Mouse (Mus musculus) hindbrain, embryonic 12.5 days (tissue): ENCODE results near the gene Cpa4. TPM values are rescaled to one million over a fixed set of nuclear protein-coding genes. Genes with fewer than 3 reads are reported as not detected.

Experiments
- ATAC-seq: fragments of 200-750 bp; cut with Nextera tagmentation; 2 replicates; pipeline ENCODE4 v1.8.0; 2017; ENCODE audit warnings: moderate TSS enrichment; ENCODE audit not compliant: low FRiP score
- H3K27ac ChIP-seq: fragments of 300-500 bp; sonication (generic); 2 replicates; pipeline ENCODE4 v1.5.1; 2016; ENCODE audit warnings: mild to moderate bottlenecking
- H3K27me3 ChIP-seq: fragments of 300-500 bp; sonication (generic); 2 replicates; pipeline ENCODE4 v1.6.1; 2016; ENCODE audit warnings: mild to moderate bottlenecking
- H3K36me3 ChIP-seq: fragments of 300-500 bp; sonication (generic); 2 replicates; pipeline ENCODE4 v1.6.1; 2016; ENCODE audit warnings: mild to moderate bottlenecking
- H3K4me1 ChIP-seq: fragments of 300-500 bp; sonication (generic); 2 replicates; pipeline ENCODE4 v1.6.1; 2016
- H3K4me2 ChIP-seq: fragments of 300-500 bp; sonication (generic); replicated peaks from 2 replicates; pipeline ENCODE4 v1.6.1; 2016; ENCODE audit warnings: mild to moderate bottlenecking
- H3K4me3 ChIP-seq: fragments of 300-500 bp; sonication (generic); 2 replicates; pipeline ENCODE4 v1.5.1; 2016; ENCODE audit warnings: mild to moderate bottlenecking
- H3K9ac ChIP-seq: fragments of 300-500 bp; sonication (generic); 2 replicates; pipeline ENCODE4 v1.6.1; 2016; ENCODE audit warnings: mild to moderate bottlenecking, moderate library complexity
- H3K9me3 ChIP-seq: fragments of 300-500 bp; sonication (generic); replicated peaks from 2 replicates; pipeline ENCODE4 v1.6.1; 2016; ENCODE audit warnings: mild to moderate bottlenecking
- WGBS: fragments of 180-500 bp; shearing (Covaris S2); methylation state at CpG from one replicate; pipeline ENCODE4 v1.1.7; 2016; 5-methylcytosine and 5-hydroxymethylcytosine counted together
- polyA plus RNA-seq: library from polyadenylated mRNA; unstranded; fragments of >200 nt; fragmentation: Nextera tagmentation; extraction: Ambion mirVana; gene quantifications from 2 replicates; pipeline ENCODE4 v1.2.1, GENCODE M21; 2016

The Cpa4 gene
- polyA plus RNA-seq, 1 experiment from 2014 or later = 1.7 TPM

DNA sequence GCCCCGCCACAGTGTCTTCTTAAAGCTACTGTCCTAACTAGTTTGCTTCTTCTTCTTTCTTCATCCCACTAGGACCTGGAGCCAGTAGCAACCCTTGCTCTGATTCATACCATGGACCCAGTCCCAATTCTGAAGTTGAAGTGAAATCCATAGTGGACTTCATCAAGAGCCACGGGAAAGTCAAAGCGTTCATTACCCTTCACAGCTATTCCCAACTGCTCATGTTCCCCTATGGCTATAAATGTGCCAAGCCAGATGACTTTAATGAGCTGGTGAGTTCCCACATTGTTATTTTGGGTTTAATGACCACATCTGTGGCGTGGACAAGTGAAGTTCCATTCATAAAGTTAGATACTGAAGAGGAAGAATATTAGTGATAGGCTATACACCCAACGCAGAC, 14.1 kb upstream of the Cpa4 start:
- no peak for ATAC-seq
- H3K27ac ChIP-seq = no peak overlapping the region
- H3K4me1 ChIP-seq = peaks cover 26% of the 10 kb centered on the region
- H3K9ac ChIP-seq = no peak overlapping the region
- no peaks in the 10 kb centered on the region for H3K27me3 ChIP-seq
- H3K4me3 ChIP-seq = no peak overlapping the region
- 88% methylated on average over 5 of the region's 5 CpGs for WGBS
- no peak overlapping the region for H3K4me2 ChIP-seq
- H3K9me3 ChIP-seq = no peaks in the 10 kb centered on the region
- no peaks in the 10 kb centered on the region for H3K36me3 ChIP-seq

GRCm38 (mm10) chr6:30554621-30555170, 13.5 kb upstream of the Cpa4 start:
- no peak overlapping the region for H3K4me2 ChIP-seq
- no peak overlapping the region for H3K9ac ChIP-seq
- no peaks in the 10 kb centered on the region for H3K9me3 ChIP-seq
- WGBS = 95% methylated on average over 5 of the region's 5 CpGs
- H3K27me3 ChIP-seq = no peaks in the 10 kb centered on the region
- H3K36me3 ChIP-seq = no peaks in the 10 kb centered on the region
- no peak for ATAC-seq
- no peak overlapping the region for H3K4me3 ChIP-seq
- no peak overlapping the region for H3K27ac ChIP-seq
- H3K4me1 ChIP-seq = peaks cover 20% of the 10 kb centered on the region

GRCm38 (mm10) chr6:30556080-30556479, 12.1 kb upstream of the Cpa4 start:
- Histone ChIP-seq H3K4me2 (no peak overlapping the region), H3K4me3 (no peak overlapping the region), H3K4me1 (peaks cover 19% of the 10 kb centered on the region), H3K9me3 (no peaks in the 10 kb centered on the region), H3K36me3 (no peaks in the 10 kb centered on the region), H3K27ac (no peak overlapping the region), H3K27me3 (no peaks in the 10 kb centered on the region), H3K9ac (no peak overlapping the region)
- WGBS = 24% methylated on average over 4 of the region's 9 CpGs
- ATAC-seq = no peak

DNA sequence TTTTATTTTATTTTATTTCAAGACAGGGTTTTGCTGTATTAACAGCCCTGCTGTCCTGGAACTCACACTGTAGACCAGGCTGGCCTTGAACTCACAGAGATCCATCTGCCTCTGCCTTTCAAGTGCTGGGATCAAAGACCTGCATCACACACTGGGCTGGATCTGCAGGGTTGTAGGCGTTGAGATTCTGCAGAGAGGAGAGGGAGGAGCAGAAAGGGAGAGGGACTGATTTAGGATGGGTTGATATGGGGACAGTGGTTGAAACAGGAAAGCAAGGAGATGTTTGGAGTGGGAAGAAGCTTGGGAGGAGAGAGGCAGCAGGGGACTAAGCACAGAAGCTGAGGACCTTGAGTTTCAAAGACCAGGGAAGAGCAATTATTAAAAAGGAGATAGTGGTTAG, 8.4 kb upstream of the Cpa4 start:
- 44% methylated on average over 1 of the region's 1 CpGs for WGBS
- no peak for ATAC-seq
- Histone ChIP-seq H3K4me3 (no peak overlapping the region), H3K27ac (no peak overlapping the region), H3K9me3 (no peaks in the 10 kb centered on the region), H3K4me1 (no peaks in the 10 kb centered on the region), H3K36me3 (no peaks in the 10 kb centered on the region), H3K4me2 (no peak overlapping the region), H3K9ac (no peak overlapping the region), H3K27me3 (no peaks in the 10 kb centered on the region)

GRCm38 (mm10) chr6:30562132-30562531, 6.0 kb upstream of the Cpa4 start:
- no peak for ATAC-seq
- no peaks in the 10 kb centered on the region for H3K27me3 ChIP-seq
- no peaks in the 10 kb centered on the region for H3K36me3 ChIP-seq
- H3K9ac ChIP-seq = no peak overlapping the region
- no peaks in the 10 kb centered on the region for H3K4me1 ChIP-seq
- no peaks in the 10 kb centered on the region for H3K9me3 ChIP-seq
- no peak overlapping the region for H3K4me3 ChIP-seq
- H3K27ac ChIP-seq = no peak overlapping the region
- 83% methylated on average over 4 of the region's 4 CpGs for WGBS
- no peak overlapping the region for H3K4me2 ChIP-seq

DNA sequence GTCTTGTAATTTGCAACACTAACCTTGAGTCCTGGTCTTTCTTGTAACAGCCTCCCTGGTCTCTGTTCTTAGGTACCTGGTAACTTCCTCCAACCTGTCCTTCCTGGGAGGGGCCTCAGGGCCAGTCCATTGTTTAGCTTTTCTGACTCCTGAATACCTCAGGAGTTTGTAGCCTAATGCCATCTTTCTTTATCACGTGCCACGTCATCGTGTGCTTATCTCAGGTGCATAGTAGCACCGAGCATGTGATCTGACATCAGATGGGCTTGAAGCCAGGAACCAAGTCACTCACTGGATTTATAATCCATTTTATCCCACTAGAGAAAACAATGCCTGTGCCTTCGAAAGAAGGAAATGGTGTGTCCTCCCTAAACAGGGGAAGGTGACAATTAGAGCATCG, 4.6 kb upstream of the Cpa4 start:
- no peaks in the 10 kb centered on the region for H3K27me3 ChIP-seq
- ATAC-seq = no peak
- no peak overlapping the region for H3K4me2 ChIP-seq
- no peak overlapping the region for H3K4me3 ChIP-seq
- WGBS = 88% methylated on average over 6 of the region's 6 CpGs
- H3K4me1 ChIP-seq = no peaks in the 10 kb centered on the region
- no peaks in the 10 kb centered on the region for H3K9me3 ChIP-seq
- no peak overlapping the region for H3K9ac ChIP-seq
- H3K27ac ChIP-seq = no peak overlapping the region
- H3K36me3 ChIP-seq = no peaks in the 10 kb centered on the region

- Histone ChIP-seq H3K9ac (no peak overlapping the region), H3K36me3 (no peaks in the 10 kb centered on the region), H3K4me1 (no peaks in the 10 kb centered on the region), H3K4me2 (no peak overlapping the region), H3K27ac (no peak overlapping the region), H3K9me3 (no peaks in the 10 kb centered on the region), H3K27me3 (no peaks in the 10 kb centered on the region), H3K4me3 (no peak overlapping the region)
- no peak for ATAC-seq
- WGBS = 92% methylated on average over 6 of the region's 6 CpGs
These were observed 4.1 kb upstream of the Cpa4 start for GRCm38 (mm10) chr6:30564051-30564450.

GRCm38 (mm10) chr6:30569331-30569730, 1.2 kb downstream of the Cpa4 start:
- Histone ChIP-seq H3K4me1 (peaks cover 10% of the 10 kb centered on the region), H3K9me3 (no peaks in the 10 kb centered on the region), H3K9ac (no peak overlapping the region), H3K27ac (no peak overlapping the region), H3K4me2 (no peak overlapping the region), H3K27me3 (no peaks in the 10 kb centered on the region), H3K36me3 (no peaks in the 10 kb centered on the region), H3K4me3 (no peak overlapping the region)
- no peak for ATAC-seq
- 83% methylated on average over 10 of the region's 10 CpGs for WGBS

DNA sequence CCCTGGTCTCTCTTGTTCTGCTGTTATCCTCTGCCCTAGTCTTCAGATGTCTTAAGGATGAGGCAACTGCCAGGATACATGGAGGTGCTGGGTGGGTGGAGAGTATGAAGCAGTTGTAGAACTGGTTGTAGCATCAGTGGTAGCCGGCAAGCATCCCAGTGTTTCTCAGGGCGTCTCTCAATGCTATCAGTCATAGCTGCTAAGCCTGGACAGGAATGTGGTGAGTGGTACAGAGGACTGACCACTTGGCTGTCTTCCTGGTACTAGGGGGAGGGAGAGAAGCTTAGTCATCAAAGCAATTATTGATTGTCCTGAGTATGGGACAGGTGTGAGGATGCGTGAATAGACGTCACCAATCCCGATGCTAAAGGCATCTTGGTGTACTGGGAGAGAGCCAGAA, 1.8 kb downstream of the Cpa4 start:
- Histone ChIP-seq H3K4me3 (no peak overlapping the region), H3K36me3 (no peaks in the 10 kb centered on the region), H3K27me3 (no peaks in the 10 kb centered on the region), H3K9me3 (no peaks in the 10 kb centered on the region), H3K27ac (no peak overlapping the region), H3K9ac (no peak overlapping the region), H3K4me2 (no peak overlapping the region), H3K4me1 (peaks cover 10% of the 10 kb centered on the region)
- no peak for ATAC-seq
- 93% methylated on average over 5 of the region's 5 CpGs for WGBS

GRCm38 (mm10) chr6:30572456-30573311, 4.5 kb downstream of the Cpa4 start:
- WGBS = 36% methylated on average over 20 of the region's 20 CpGs
- Histone ChIP-seq H3K4me2 (0 out of 2 replicates have a peak overlapping the region, but pooled peaks have one; percentile 17), H3K9ac (no peak overlapping the region), H3K4me1 (peaks cover 16% of the 10 kb centered on the region), H3K36me3 (no peaks in the 10 kb centered on the region), H3K4me3 (no peak overlapping the region), H3K27ac (peak overlapping the region; percentile 76), H3K9me3 (no peaks in the 10 kb centered on the region), H3K27me3 (no peaks in the 10 kb centered on the region)
- ATAC-seq = peak; percentile 94

DNA sequence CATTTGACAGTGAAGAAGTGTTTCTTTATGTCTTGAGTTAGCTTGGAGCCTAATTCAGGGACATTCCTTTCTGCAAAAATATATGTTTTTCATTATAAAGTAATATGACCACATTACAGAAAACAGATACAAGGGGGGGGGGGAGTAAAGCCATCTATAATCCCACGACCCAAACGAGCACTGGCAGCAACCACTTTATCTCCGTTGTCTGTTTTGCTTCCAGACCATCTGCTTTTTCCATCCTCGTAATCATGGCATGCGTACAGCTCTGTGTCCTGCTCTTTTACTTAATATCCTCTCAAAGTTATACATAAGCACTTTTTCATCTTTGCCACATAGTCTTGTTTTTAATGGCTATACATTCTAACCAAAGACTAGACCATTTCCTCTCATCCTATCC, 5.2 kb downstream of the Cpa4 start:
- Histone ChIP-seq H3K9me3 (no peaks in the 10 kb centered on the region), H3K4me2 (no peak overlapping the region), H3K27ac (peak overlapping the region; percentile 76), H3K27me3 (no peaks in the 10 kb centered on the region), H3K9ac (no peak overlapping the region), H3K36me3 (no peaks in the 10 kb centered on the region), H3K4me3 (no peak overlapping the region), H3K4me1 (peaks cover 16% of the 10 kb centered on the region)
- no peak for ATAC-seq
- 66% methylated on average over 5 of the region's 5 CpGs for WGBS

- Histone ChIP-seq H3K9ac (no peak overlapping the region), H3K4me3 (no peak overlapping the region), H3K27me3 (no peaks in the 10 kb centered on the region), H3K27ac (no peak overlapping the region), H3K36me3 (no peaks in the 10 kb centered on the region), H3K4me1 (peaks cover 18% of the 10 kb centered on the region), H3K4me2 (no peak overlapping the region), H3K9me3 (no peaks in the 10 kb centered on the region)
- ATAC-seq = no peak
- WGBS = 88% methylated on average over 1 of the region's 1 CpGs
These were observed 6.8 kb downstream of the Cpa4 start for GRCm38 (mm10) chr6:30574945-30575344.
